Mouse (Mus musculus) left cerebral cortex, postnatal 10 days (tissue): ENCODE measurements around the gene Med22. TPM values are rescaled to one million over a fixed set of nuclear protein-coding genes. Genes with fewer than 3 reads are reported as not detected.

Source experiments
- DNase-seq, 2 experiments: peaks; one replicate each; pipeline ENCODE4 v3.0.0; 2021 to 2022; ENCODE audit warnings: low spot score in 2 of 2, mixed read lengths in 1 of 2; ENCODE audit errors: extremely low spot score in 1 of 2
- intact Hi-C: fragments of 180-260 bp; cut with DNase I; formaldehyde crosslinking; loops from one replicate; pipeline ENCODE4 v1.15.1; 2025
- total RNA-seq, 2 experiments: library from RNA; stranded (reverse); gene quantifications; 2 replicates each; pipeline ENCODE4 v1.2.3; 2021

The Med22 gene
- total RNA-seq, 2 experiments from 2014 or later: 44.3 TPM

DNA sequence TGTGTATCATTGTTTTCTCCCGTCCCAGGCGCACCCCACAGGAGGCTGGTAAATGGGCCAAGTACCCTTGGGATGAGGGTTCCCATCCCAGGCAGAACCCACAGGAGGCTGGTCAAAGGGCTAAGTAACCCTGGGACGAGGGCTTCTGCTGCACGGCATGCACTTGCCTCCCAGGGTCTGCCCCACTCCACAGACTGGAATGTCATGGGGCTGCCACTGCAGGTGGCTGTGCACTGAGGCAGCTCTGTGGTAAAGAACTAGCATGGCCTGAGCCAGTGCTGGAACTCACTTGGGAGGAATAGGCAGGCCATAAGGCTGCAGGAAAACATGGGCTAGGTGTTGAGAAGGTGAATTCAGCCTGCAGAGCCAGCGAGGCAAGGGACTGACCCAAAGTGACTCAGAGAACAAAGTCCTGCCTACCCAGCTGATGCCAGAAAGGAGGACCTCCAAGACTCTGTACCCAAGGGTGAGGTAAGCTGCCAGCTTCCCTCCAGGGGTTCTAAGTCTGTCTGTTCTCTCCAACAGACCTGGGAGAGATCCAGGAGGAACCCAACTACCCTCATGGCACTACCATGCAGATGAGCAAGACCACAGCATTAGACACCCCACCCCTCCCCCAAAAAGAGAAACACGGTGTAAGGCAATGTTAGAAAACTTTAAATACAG lies 9.8 kb upstream of the Med22 start:
- intact Hi-C loops: loop anchor here (5.0 kb wide), 1 partner anchor 102 kb away; no protein-coding TSS in a partner anchor

DNA sequence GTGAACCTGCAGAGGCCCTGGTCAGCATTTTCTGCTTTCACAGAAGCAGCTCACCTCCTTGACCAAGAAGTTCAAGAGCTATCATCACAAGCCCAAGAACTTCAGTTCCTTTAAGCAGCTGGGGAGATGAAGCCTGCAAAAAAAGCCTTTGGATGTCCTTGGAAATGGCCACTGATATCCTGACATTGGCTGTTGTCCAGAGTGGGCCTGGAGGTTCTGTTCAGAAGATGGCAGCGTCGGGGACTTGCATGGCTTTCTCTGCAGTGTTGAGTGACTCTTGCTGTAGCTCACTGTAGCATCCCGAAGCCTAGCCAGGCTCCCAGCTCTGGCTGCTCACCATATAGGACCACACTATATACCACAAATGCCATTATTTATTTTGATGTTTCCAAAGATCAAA lies 9.2 kb upstream of the Med22 start:
- DNase-seq: no peak
- intact Hi-C loops: loop anchor here (5.0 kb wide), 1 partner anchor 103 kb away; no protein-coding TSS in a partner anchor

More for the DNA sequence above, 9.8 kb upstream of the Med22 start:
- DNase-seq: no peak

DNA sequence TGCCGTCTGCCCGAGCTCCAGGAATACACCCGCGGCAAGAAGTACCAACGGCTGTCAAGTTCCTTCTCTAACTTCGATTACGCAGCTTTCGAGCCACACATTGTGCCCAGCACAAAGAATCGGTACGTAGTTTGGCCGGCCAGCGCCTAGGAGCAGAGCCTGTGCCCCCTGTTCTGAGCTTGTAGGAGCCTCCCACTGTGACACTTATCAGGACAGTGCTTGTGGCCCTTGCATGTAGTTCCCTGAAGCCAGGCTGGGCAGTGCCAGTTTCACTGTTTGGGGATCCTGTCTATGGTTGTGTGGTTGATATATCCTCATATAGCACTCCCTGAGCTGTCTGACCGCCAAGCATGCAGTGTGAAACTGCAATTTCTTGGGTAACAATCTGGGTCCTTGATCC lies 6.3 kb upstream of the Med22 start:
- DNase-seq: no peak
- intact Hi-C loops: no loop called here

DNA sequence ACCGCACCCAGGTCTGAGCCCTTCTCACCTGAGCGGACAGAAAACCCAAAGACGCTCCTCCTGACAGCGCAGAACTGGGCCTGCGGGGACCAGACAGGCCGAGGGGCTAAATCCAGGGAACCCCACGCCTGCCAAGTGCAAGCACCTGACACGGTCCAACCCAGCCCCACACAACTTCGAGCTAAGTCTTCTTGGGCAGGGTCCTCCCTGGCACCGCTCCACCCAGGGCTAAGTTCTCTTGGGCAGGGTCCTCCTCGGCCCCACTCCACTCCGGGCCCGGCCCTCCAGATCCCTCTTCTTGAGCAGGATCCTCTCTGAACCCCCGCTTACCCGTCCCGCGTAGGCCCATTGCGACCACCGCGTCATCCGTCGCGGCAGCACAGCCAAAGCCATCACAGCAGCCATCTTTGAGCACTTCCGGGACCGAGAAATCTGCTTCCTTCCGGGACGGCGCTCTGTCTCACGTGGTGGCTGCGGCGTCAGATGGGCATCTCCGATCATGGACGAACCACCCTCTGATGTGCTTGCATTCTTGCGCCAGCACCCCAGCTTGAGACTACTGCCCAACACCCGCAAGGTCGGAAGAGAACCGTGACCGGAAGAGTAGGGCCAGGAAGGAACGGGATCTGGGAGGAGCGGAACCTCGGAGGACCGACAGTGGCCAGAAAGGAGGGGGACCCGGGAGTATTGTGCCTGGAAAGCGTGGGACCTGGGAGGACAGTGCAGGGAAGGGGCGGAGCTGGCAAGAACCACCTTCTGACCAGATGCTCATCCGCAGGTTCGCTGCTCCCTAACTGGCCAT lies 5.7 kb upstream of the Med22 start, which contains the start of the genes Surf2 and Surf1:
Gene Surf2 (plus strand): TSS at position 441 of the 802 bp plus-strand sequence.
Gene Surf1 (minus strand): TSS at position 604 of the 802 bp plus-strand sequence.
- DNase-seq: peak; percentile 86 to 89
- intact Hi-C loops: no loop called here

DNA sequence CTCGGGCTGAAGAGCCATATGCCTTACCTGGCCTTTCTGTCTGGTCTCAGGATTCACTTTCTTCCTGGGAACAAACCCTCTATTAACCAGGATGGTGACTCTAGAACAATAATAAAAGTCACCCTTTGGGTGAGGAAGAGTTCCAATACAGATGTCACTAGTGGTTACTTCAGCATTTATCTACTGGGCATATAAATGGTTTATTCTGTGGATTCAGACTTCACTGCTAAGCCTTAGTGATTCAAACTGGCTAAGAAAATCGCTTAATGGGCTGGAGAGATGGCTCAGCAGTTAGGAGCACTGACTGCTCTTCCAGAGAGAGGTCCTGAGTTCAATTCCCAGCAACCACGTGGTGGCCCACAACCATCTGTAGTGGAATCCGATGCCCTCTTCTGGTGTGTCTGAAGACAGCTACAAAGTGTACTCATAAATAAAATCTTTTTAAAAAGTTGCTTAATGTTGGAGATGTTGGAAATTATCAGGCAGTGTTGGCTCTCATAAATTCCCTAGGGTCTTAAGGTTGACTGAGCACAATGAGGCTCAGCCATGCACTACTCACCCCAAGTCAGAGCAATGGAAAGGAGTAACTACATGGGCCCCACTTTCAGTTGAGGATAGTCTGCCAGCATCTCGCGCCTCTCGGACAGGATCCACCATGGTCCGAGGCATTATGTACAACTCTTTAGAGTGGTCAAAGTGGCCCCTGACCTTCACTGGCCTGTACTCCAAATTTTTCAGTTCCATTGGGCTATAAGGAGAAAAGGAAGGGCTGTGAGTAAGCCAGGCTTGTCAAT lies 3.9 kb upstream of the Med22 start:
- no peak for DNase-seq
- intact Hi-C loops: no loop called here

DNA sequence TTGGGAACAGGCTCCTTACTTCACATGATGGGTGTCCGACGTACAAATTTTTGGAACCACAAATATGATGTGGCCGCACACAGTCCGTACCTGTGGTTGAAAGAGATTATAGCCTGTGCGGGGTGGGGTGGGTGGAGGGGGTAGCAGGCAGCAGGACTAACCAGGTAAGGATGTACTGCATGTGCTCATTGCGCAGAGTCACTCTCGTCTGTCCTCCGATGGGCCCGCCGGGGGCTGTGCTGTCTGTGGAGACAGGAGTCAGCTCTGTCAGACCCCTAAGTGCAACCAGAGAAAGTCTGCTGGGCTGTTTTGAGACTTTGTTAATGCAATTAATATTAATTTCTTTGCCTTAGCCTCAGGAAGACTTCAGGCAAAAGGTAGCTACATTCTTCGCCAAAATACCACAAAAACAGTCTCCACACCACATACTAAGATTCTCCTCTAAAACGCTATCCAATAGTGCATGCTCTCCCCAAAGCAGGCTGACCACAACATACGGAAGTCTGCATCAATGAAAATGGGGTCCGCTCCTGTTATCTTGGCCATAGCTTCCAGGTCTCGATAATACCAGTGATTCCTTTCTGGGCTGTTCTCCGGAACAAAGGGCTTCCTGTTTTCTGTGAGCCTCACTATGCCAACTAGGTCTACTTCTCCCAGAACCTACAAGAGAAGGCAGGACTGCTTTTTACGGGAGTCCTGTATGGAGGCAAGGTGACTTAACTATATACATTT lies 3.1 kb upstream of the Med22 start:
- DNase-seq: no peak
- intact Hi-C loops: no loop called here

DNA sequence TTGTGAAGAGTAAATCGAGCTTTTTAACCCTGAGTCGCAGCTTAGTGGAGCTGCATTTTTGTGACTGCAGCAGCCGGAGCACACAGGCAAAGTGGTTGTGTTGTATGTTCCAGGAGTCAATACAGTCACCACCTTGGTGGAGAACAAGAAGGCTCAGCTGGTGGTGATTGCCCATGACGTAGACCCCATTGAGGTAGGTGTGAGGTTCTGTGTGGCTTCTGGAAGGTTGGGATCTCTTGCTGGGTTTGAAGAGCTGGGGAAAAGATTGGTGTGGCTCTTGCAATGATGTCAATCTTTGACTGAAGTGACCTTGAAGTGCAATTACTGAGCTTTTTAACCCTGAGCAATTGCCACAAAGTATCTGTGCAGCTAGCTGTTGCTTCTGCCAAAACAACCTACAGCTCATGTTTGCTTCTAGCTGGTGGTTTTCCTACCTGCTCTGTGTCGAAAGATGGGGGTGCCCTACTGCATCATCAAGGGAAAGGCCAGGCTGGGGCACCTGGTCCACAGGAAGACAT lies 1.8 kb upstream of the Med22 start:
- no peak for DNase-seq
- intact Hi-C loops: no loop called here

DNA sequence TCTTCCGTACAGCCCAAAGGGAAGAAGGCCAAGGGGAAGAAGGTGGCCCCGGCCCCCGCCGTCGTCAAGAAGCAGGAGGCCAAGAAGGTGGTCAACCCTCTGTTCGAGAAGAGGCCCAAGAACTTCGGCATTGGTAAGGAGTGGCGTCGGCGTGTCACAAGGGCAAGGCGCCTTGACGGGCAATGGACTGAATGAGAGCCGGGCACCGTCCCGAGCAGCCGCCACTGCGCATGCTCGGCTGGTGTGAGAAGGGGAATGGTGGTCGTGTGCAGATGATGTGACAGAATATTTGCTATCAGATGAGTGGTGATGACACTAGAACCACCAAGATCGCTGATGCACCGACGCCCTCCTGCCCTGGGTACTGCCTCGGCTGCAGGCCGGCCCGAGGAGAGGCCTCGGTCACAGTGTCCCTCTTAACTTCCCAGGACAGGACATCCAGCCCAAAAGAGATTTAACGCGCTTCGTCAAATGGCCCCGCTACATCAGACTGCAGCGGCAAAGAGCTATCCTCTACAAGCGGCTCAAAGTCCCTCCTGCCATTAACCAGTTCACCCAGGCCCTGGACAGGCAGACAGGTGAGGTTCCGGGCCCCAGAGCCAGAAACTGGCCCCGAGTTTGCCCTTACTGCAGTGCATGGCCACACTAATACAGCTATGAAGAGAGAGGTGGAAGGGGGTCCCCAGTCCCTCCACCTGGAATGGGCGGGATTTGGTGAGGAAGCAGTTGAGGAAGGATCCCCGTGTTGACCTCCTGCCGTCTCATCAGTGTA lies 703 bp upstream of the Med22 start:
- intact Hi-C loops: no loop called here

DNA sequence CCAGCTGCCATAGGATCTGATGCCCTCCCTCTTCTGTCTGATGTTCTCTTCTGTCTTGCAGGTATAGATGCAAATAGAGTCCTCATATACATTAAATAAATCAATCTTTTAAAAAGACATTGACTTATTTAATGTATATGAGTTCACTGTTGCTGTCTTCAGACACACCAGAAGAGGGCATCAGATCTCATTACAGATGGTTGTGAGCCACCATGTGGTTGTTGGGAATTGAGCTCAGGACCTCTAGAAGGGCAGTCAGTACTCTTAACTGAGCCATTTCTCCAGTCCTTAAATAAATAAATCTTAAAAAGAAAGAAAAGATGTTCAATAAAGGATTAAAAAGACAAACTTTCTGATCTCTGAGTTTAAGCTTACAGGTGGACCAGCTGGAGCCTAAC lies 1.1 kb downstream of the Med22 start:
- intact Hi-C loops: loop anchor here (10.0 kb wide), 1 partner anchor 465 kb away; the partner anchor contains the start of gene Sec16a

More for the DNA sequence above, 703 bp upstream of the Med22 start:
- DNase-seq: peak in 1 of 2 experiments; percentile 85

DNA sequence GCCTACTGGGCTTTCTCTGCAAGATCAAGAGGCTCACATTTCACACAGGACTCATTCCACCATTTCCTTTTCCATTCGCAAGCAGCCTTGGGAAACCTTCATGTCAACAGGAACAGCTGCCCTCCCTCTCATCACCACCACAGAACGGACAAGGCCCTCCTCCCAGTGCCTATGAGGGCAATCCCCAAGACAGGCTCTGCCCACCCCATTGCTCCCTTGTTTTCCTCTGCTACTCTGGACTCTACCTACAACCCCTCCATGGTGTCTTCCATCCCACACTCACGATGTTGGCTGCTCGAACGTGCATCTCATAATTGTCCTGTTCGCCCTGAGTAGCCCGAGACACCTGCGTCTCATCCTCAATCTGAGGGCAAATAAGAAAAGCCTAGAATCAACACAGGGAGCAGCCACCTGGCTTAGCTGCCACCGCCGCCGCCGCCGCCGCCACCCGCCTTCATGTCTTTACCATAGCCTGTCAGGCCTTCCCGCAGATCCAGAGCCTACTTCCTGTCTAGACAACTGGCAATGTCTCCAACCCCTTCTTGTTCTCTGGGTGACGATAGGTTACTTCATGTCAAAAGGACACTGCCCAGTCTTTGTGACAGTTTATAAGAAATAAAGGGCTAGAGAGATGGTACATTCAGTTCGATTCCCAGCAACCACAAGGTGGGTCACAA lies 1.6 kb downstream of the Med22 start:
- no peak for DNase-seq
- intact Hi-C loops: loop anchor here (10.0 kb wide), 1 partner anchor 464 kb away; the partner anchor contains the start of gene Sec16a

More for the DNA sequence above, 1.1 kb downstream of the Med22 start:
- no peak for DNase-seq

DNA sequence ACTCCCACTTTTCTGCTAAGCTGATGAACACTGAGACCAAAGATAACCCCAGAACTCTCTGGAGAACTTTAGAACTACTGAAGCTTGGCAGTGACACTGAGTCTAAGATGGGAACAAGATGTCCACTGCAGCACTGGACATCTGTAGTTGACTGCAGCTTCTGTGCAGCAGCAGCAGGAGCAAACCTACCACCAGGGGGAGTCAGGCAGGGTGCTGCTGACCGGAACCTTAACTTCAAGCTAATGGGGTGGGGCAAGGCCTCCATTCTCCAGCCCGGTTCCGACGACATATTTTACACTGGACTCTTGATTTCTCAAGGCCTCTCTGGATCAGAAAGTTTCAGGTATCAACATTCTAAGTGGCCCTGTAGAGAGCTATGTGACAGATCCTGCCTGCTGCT lies 3.4 kb downstream of the Med22 start:
- intact Hi-C loops: loop anchor here (10.0 kb wide), 1 partner anchor 462 kb away; the partner anchor contains the start of gene Sec16a

DNA sequence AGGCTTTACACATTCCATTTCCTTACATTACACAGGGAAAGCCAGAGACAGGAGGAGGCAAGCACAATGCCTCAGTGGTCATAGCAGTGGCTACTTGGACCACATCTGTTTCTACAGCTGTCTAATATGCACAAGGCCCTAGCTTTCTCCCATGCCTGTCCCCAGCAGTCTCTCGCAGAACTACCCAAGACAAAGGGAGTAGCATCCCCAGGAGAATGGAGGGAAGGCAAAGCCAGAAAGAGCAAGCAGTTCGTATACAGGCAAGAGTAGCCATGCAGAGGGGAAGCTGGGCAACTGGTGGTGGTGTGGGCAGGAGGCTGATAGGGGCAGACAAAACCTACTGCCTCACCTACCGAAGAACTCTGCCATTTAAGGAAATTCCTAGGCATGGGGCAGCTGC lies 4.0 kb downstream of the Med22 start:
- intact Hi-C loops: loop anchor here (10.0 kb wide), 1 partner anchor 462 kb away; the partner anchor contains the start of gene Sec16a
- no peak for DNase-seq

More for the DNA sequence above, 3.4 kb downstream of the Med22 start:
- DNase-seq: no peak

DNA sequence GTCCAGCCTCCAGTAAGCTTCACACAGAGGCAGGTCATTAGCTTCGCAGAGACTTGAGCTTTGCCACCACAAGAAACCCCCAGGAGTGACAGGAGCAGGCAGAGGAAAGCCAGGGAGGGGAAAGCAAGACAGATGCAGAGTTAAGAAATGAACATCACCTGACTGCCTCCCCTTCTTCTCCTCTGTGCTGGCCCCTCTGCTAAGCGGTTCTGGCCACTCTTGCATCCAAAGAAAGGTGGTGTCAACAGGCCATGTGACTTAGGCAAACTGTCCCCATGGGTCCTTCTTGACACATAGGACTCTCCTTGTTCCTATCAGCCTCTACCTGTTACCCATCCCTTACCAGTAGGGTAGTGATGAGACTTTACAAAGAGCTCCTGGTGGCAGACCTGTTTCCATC lies 4.5 kb downstream of the Med22 start:
- DNase-seq: no peak
- intact Hi-C loops: loop anchor here (10.0 kb wide), 1 partner anchor 461 kb away; the partner anchor contains the start of gene Sec16a

DNA sequence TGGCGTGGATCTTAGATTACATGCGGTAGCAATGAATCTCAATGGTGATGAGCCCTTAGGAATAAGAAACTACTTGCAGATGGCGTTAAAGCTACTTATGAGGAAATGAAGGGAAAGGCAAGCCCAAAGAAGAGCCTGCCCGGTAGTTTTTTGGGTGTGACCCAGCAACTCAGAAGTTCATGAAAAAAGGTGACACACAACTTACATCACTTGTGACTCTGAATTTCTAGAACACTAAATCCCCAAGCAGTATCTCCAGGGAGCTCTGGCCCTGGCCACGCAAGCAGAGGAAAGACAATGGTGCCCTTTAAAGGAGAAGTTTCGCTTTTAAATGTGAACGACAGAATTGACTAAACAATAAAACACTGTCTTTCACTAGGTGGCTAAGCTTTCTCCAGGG lies 7.2 kb downstream of the Med22 start:
- intact Hi-C loops: loop anchor here (5.0 to 10.0 kb wide), 2 partner anchors 261 to 459 kb away; partner anchors contain the start of gene Sec16a
- no peak for DNase-seq

DNA sequence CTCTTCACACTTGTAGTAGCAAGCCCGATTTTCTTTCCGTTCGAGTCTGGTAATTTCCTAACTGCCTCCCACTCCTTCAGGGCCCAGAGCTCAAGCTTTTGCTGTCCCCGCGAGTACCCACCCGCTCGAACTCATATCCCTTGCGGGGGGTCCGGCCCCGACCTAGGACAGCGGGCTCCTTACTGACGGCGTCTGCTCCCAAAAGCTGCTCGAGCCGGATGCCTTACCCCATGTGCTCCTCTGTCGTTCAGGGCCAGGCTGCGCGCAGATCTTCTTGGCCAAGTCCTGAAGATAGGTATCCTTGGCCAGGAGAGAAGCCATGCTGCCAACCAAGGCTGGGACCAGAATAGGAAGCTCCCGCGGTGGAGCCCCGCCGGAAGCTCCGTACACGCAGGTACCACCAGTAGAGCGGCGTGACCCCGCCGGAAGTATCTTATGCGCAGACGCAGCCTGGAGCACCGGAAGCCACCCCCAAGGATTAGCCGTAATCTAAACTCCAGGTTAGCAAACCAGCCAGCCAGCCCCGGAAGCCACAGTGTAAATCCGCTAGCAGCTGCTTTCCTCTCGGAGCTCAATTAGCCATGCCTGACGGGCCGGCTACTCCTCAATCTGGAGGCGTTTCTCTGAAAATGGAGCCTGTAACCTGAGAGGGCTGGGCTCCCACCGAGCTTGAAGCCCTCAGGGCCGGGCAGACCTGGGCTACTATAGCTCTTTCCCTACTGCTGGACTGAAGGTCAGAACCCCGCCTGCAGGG lies 7.8 kb downstream of the Med22 start, which contains the start of gene Surf6:
Gene Surf6 (minus strand): TSS at position 413 of the 754 bp plus-strand sequence.
- peak; percentile 94 to 95 for DNase-seq
- intact Hi-C loops: loop anchor here (5.0 to 10.0 kb wide), 2 partner anchors 260 to 458 kb away; partner anchors contain the start of gene Sec16a
